Mouse (Mus musculus) kidney, postnatal 10 days (tissue): ENCODE results near the gene Fbxo27.
"Not testable (repeated sequence)": the region's sequence is repeated elsewhere in the genome, so short reads cannot be mapped to it uniquely, and the experiment has no call there.

Source experiments
- DNase-seq: peaks from one replicate; pipeline ENCODE4 v3.0.0; 2021; ENCODE audit warnings: mixed read lengths

Gene Fbxo27

DNA sequence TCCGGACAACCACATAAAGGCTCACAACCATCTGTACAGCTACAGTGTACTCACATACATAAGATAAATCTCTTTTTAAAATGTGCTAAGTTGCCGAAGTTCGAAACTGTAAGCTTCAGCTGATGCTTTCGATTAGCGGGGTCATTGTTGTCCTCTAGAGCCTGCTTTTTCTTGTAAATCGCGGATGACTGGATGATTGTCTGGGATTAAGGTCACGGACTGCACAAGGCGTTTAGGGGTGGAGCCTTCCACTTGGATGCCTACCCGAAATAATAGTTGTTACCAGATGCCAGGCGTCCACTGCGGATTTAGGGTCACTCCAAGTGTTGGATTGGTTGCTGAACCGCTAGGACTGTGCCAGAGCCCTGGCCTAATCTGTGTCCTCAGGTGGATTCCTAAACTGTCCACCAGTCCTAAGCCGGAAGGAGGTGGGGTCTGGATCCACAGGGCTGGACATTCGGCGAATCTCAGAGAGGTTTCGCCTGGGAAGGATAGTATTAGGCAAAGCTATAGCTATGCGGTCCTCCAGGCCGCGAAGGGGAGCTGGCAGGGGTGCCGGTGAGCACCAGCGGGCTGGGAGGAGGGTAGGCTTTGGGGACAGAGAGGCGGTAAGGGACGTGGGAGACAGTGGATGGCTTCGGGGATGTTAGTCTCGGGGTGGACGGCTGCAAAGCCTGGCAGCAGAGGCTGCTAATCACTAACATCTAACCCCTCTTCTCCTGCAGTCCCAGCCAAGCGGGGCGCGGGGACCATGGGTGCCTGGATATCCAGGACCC is at the start of gene Fbxo27:
Fbxo27 (plus strand) TSS at position 305 of the 776 bp plus-strand sequence.
- DNase-seq = peak; percentile 25

DNA sequence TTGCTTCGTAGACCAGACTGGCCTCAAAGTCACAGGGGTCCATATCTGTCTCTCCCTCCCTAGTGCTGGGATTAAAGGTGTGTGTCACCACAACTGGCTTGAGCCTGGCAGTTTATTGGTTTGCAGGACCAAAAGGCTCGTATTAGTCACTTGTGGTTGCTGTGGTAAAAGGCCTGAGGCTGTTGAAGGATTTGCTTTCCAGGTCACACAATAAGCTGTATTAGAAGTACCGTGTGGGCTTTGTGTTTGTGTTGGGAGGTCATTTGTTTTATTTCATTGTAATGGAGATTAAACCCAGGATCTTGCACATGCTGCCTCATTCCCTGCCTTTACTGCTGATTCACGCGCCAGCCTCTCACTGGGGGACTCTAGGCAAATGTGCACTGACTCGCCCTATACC is 47.3 kb upstream of the Fbxo27 start:
- no peak for DNase-seq

DNA sequence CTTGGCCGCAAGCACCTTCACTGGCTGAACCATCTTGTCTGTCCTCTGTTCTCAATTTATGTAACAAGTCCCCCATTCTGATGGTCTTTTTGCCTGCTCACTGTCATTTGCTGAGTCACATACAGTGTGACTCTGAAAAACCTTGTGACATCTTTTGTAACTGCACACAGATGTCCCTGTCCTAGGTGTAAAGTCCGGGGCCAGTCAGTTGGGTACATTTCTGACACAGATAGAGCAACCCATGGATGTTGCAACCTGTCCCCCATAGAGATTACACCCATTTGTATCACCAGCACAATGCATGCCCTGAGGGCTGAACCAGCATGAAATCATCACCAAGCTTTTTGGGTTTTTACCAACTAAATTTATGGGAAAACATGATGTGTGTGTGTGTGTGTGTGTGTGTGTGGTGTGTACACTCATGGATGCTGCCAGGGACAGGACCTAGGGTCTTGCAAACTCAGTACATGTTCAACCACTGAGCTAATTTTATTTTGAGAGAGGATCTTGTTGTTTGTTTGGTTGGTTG is 46.6 kb upstream of the Fbxo27 start:
- DNase-seq = no peak

DNA sequence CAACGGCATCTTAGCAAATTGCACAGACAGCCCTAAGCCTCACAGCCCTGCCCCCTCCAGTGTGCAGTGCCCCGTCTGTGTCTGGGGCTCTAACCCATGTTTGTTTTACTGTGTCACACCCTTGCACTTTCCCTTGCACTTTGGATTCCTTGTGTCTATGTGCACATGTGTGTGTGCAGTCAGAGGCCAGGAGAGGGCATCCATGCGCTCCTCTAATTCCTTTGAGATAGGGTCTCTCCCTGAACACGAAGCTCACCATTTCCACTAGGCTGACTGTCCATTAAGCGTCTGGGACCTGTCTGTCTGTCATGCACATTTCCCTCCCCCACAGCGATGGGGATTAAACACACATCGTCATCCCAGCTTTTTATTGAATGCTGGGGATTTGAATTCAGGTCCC is 45.6 kb upstream of the Fbxo27 start:
- DNase-seq = no peak

DNA sequence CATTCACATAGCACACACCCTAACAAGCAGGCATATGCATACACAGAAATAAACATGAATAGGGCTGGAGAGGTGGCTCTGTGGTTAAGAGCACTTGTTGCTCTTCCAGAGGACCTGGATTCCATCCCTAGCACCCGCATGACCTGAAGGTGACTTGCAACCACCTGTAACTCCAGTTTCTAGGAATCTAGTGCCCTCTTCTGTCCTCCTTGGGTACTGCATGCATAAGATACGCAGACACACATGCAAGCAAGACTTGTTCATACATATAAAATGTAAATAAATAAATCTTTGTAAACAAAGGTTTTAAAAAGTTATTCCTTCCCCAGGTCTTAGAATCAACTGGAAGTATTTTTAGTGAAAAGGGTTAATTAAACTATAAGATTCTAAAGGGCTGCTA is 41.5 kb upstream of the Fbxo27 start:
- no peak for DNase-seq

DNA sequence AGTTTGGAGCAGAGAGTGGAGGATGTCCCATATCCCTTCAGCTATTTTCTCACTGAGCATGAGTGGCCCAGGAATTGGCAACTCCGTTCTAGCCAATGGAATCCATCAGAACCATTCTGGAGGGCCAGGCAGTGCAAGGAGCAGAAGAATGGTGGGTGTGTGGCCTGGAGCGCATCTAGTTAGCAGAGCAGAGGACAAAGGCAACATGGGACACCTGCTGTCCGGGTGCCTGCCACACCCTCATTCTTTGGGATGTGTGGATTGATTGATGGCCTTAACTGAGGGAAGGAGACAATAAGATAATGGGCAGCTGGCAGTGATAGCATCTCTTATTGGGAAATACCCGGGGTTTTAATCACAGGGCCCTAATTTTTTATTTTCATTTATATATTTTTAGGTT is 36.2 kb upstream of the Fbxo27 start:
- DNase-seq = no peak

DNA sequence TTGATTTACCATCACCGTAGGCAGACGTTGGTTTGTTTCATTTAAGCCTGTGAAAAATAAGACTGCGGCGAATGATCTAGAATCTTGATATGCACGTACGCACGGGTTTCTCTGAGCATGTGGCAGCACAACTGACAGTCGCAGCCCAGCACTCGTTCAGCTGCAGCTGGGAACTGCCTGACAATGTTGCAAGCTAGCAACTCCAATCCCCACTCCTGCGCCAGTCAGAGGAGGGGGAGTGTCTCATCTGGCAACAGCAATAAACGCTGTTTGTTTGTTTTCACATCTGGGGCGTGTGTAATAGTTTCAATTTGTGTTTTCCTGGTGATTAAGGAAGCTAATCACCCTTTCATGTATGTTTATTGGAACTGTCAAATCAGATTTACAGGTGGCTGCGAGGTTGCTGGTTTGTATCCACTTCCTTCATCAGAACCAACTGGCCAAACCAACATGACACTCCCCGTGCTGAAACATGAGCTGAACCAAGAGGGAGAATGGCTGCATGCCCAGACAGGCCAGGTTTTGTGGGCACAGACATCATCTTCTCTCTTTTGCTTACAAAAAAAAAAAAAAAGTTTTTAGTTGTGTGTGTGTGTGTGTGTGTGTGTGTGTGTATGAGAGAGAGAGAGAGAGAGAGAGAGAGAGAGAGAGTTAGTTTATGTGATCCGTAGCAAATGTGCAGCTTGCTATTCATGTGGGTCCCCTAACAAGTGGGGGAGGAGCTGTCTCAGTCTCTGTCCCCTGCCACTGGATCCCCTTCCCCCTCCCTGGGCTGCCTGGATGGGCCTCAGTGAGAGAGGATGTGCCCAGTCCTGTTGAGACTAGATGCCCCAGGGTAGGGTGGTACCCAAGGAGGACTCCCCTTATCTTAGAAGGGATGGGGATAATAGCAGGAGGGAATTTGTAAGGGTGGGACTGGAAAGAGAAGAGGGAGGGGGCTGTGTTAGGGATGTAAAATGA is 26.7 kb upstream of the Fbxo27 start:
- DNase-seq = no peak

DNA sequence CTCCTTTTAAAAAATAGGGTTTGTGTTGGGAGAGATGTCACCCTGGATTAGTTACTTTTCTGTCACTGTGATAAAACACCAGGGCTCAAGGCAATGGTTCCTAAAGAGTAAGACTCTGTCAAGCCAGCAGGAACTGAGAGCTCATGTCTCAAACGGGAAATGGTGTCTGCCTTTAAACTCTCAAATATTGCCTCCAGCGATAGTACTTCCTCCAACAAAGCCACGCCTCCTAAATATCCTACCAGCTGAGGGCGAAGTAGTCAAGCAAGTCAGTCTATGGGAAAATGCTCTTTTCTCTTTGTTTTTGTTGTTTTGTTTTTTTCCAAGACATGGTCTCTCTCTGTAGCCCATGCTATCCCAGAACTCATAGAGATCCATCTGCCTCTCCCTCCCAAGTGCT is 21.5 kb upstream of the Fbxo27 start:
- DNase-seq = no peak

DNA sequence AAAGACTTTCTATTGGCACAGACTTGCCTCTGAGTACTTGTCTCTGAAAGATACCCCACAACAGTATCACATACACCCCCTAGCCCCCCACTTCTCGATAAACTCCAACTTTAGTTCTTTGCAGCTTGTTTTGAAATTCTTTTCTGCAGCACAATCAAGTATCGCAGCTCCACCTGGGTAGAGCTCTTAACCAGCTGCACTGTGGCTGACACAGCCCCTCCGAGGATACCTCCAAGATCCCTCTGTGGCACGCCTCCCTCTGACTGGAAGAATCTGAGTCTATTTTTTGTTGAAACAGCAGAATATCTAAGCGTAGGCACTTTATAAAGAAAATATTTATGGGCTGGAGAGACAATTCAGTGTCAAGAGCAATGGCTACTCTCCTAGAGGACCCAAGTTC is 20.4 kb upstream of the Fbxo27 start:
- no peak for DNase-seq

DNA sequence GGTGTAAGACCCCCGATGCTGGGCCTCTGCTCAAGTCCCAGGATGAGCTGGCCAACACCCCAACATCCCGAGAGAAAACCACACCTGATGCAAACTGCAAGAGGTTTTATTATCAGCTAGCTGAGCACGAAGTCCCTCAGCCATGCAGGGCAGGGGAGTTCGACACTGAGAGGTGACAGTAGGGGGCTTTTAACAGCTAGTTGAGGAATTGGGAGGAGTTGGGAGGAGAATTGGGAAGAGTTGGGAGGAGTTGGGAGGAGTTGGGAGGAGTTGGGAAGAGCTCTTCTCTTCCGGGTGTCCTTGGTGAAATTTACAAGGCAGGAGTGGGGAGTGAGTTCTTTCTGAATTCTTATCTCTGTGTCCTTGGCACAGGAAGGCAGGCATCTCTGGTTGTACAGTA is 19.9 kb upstream of the Fbxo27 start:
- not testable (repeated sequence) for DNase-seq

DNA sequence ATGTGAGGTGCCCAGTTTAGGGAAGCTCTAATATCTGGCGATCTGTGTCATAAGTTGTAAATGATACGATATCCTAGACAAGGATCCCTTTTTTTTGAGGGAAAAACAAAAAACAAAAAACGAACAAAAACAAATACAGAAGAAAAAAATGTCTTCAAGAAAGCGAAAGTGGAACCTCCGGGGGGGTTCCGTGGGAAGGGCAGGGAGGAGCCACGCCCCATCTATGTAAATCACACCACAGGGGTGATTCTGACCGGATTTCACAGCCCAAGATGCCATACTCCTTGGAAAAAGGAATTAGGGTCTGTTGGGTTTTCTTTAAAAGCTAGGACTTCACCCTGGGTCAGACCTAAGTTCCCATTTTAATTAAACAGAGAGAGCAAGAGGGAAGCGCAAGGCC is 17.7 kb upstream of the Fbxo27 start:
- no peak for DNase-seq

DNA sequence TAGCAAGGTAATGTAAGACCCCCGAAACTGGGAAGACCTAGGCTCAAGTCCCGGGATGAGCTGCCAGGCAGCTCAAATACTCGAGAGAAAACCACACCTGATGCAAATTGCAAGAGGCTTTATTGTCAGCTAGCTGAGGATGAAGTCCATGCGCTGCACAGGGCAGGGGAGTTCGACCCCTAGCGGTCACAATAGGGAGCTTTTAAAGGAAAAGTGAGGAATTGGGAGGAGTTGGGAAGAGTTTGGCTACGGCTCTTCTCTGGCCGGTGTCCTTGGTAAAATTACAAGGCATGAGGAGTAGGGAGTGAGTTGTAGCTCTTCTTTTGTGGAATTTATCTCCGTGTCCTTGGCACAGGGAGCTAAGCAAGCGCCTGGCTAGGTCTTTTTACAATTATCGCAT is 16.9 kb upstream of the Fbxo27 start:
- DNase-seq = peak; percentile 34

DNA sequence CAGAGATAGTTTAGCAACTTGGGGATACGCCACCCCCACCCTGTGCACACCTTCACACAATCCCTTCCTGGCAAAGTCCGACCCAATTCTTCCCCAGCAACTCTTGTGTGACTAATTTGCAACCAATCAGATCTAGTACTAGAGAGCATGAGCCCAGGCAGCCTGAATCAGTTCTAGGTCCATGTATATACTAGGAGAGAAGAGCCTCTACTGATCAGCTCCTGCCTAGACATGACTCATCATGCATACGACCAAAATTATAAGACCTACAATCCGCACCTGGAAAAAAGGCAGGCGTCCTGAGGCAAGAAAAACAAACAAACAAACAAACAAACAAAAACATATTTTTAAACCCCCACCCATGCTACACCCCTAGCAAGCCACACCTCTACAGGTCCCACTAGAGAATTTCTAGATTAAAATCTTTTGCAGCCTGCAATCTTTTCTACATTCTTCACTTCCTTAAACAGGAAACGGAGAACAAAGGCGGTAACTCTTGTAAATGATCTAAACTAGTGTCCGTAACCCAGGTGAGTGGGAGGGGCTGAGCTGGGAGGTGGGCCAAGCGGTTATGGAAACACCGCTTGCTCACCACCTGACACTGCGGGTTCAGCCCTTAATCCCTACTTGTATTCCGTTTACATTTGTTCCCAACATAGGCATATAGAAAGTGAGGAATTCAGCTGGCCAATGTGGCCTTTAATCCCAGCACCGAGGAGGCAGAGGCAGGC is 15.7 kb upstream of the Fbxo27 start:
- DNase-seq = no peak

DNA sequence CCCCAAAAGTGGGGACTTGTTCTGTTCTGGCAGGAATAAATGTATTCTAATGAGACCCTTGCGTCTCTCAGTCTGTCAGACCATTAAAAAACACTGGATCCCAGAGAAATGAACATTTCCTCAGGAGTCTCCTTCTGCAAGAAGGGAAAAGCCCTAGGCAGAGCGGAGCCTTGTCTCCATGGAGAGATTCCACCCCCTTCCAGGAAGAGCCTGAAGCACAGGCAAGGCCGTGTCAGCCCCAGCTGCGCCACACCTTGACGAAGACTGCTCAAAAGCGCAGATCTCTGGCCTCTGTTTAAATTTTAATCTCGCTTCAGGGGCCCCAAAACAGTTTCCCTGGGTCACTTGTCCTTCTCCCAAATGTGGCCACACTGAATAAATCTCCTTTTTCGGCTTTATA is 15.0 kb upstream of the Fbxo27 start:
- DNase-seq = no peak

DNA sequence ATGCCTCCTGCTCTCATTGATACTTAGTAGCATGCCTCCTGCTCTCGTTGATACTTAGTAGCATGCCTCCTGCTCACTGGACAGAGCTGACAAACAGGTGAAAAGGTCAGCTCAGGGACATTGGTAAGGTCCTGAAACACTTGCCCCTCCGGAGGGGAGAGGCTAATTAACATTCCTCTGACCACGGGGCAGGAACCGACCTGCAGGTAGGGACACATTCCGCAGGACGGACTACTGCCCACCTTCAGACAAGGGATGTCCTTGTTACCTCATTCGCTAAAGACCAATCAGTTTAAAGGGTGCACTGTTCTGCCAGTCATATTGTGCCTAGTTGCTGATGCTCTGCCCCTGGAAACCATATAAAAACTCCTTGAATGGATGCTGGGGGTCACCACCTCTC is 1.6 kb upstream of the Fbxo27 start:
- DNase-seq = no peak

DNA sequence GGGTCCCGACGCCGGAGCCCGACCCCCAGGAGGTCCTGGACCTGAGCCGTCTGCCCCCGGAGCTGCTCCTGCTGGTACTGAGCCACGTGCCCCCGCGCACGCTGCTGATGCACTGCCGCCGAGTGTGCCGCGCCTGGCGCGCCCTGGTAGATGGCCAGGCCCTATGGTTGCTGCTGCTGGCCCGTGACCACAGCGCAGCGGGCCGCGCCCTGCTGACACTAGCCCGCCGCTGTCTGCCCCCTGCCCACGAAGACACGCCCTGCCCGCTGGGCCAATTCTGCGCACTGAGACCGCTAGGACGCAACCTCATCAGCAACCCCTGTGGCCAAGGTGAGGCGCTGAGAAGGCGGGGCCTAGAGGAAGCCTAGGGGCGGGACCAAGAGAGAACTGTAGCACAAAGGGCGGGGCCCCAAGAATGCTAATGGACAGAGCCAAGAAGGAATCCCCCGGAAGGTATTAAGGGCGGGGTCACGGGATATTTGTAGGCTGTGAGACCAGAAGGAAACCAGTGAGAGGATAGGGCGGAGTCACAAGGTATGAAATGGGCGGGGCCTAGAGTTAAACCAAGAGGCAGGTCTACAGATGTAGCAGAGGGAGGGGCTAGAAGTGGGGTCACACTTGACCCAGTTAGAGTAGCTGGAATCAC is 795 bp downstream of the Fbxo27 start:
- peak; percentile 82 for DNase-seq

DNA sequence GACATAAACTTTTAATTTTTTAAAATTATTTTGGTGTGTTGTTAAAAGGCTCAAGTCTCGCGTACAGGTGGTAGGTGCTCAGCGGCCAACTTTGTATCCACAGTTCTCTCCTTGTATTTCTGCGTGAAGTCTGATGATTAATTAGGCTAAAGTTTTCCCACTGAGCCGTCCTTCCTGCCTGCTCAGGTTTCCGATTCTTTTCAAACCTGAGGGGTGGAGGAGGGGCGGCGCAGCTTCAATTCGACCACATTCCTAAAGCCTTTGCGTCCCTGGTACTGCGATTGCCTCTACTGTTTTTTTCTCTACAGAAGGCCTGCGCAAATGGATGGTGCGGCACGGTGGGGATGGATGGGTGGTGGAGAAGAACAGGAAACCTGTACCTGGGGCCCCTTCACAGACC is 1.8 kb downstream of the Fbxo27 start:
- peak; percentile 34 for DNase-seq

DNA sequence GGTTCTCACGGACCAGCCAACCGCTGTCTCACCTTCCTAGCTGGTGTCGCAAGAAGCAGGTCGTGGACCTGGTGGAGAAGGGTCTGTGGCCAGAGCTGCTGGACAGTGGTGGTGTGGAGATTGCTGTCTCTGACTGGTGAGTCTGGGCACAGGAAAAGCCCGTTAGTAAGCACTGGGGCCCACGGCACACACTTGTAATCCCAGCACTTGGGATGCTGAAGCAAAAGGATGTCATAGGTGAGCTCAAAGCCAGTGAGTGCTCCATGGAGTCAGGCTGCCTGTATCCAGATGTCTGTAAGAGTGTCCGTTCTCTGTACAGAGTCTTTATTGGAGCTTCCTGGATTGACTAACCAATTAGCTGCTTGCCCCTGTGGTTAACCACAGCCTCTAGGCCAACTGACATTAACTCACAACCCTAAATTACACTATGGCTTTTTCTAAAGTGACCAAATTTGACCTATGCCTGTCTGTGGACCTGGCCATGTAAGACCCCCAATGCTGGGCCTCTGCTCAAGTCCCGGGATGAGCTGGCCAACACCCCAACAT is 2.4 kb downstream of the Fbxo27 start:
- no peak for DNase-seq

DNA sequence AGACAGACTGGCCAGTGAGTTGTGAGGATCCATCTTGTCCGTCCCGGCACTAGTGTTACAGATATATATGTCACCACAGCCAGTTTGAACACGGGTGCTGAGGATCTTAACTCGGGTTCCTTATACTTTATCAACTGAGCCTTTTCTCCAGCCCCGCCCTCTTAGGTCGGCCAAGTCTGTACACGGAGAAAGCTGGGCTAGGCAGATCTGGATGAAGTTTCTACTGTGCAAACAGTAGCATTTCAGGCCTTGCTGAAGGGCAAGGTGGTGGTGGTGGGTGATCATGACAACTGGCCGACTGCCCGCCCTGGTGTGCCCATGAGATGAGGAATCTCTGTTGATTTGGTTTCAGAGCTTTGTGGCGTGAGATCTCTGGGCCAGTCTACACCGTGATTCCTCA is 4.6 kb downstream of the Fbxo27 start:
- no peak for DNase-seq

DNA sequence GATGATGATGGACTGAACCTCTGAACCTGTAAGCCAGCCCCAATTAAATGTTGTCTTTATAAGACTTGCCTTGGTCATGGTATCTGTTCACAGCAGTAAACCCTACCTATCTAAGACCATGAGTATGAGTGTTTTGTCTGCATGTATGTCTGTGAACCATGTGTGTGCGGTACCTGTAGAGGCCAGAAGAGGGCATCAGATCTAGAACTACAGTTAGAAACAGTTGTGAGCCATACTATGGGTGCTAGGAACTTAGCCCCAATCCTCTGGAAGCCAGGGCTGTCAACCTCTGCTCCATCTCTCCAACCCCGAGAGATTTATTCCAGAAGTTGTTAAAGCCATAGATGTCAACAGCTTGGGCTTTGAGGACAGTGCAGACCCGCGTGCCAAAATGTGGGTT is 7.6 kb downstream of the Fbxo27 start:
- no peak for DNase-seq

DNA sequence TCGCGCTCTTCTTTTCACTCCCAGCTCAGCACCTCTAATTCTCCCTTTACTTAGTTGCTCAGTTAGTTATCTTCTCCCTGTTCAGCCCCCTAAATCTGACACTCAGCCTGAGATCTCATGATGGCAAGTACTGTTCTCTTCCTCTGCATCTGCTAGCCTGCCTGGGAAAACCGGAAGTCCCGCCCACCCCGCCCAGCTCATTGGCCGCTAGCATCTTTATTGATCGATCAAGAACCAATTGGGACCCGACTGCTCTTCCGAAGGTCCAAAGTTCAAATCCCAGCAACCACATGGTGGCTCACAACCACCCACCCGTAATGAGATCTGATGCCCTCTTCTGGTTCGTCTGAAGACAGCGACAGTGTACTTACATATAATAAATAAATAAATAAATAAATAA is 8.7 kb downstream of the Fbxo27 start:
- not testable (repeated sequence) for DNase-seq

DNA sequence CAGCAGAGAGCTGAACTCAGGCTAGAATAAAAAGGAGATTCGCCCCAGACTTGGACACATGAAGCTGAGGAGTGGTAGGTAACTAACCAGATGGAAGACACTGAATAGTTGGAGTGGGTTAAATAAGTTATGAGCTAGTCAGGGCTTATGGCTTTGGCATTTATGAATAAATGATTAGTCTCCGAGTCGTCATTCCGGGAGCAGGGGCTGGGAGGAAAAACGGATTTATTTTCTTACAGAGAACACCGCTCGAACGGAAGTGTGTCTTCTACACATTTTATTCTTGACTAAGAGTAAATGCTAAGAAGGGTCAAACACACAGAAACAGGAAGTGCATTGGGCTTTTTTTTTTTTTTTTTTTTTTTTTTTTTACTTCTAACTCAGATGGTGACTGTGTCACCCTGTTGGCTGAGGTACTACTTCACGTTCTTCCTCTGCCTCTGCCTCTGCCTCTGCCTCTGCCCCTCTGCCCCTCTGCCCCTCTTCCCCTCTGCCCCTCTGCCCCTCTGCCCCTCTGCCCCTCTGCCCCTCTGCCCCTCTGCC is 10.0 kb downstream of the Fbxo27 start:
- DNase-seq = no peak
